Mouse (Mus musculus): ENCODE measurements around the gene Dip2c. TPM values are rescaled to one million over a fixed set of nuclear protein-coding genes. Genes with fewer than 3 reads are reported as not detected.

Gene Dip2c
- polyA plus RNA-seq, 1 experiment from 2014 or later: 4.9 TPM

DNA sequence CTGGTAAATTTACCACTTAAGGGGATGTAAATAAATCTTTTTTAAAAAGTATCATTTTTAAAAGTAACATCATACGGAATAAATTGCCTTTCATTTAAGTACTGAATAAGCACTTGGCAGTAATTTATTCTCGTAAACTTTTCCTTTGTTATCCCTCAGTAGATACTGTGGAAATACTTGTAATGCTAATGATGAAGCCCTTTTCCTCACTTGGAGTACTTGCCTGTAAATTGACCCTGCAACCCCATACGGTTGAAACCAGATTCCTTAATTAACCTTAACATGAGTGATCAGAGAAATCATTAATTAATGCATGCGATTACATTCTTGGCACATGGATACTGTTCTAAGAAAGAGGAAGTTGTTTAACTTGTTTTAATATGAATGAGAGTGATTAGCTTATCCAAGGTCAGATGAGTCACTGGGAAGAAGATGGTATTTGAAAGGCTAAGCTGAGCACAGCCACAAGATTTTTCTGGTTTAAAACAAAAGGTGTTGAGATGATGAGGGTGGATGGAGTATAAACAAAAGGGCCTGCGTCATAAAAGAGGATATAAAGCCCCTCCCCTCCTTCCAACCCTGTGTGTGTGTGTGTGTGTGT is 114.0 kb downstream of the Dip2c start:
- Histone ChIP-seq H3K36me3 (no peaks in the 10 kb centered on the region), H3K4me1 (no peaks in the 10 kb centered on the region), H3K4me3 (no peak overlapping the region), H3K9me3 (no peaks in the 10 kb centered on the region), H3K27me3 (no peaks in the 10 kb centered on the region), H3K9ac (no peak overlapping the region), H3K27ac (no peak overlapping the region), H3K4me2 (no peak overlapping the region)
- 48% methylated on average over 5 of the region's 5 CpGs for WGBS
- no peak for ATAC-seq (ENCODE audit: borderline replicate concordance, extremely low read depth, low FRiP score, low TSS enrichment)

- WGBS: 78% methylated on average over 3 of the region's 3 CpGs
- H3K4me2 ChIP-seq: no peak overlapping the region
- ATAC-seq (ENCODE audit: borderline replicate concordance, extremely low read depth, low FRiP score, low TSS enrichment): no peak
- H3K9ac ChIP-seq: no peak overlapping the region
- H3K27me3 ChIP-seq: no peaks in the 10 kb centered on the region
- no peaks in the 10 kb centered on the region for H3K36me3 ChIP-seq
- H3K4me1 ChIP-seq: no peaks in the 10 kb centered on the region
- H3K27ac ChIP-seq: no peak overlapping the region
- no peak overlapping the region for H3K4me3 ChIP-seq
- H3K9me3 ChIP-seq: no peaks in the 10 kb centered on the region
Measured at GRCm38 (mm10) chr13:9393470-9393869, 117.1 kb downstream of the Dip2c start.

DNA sequence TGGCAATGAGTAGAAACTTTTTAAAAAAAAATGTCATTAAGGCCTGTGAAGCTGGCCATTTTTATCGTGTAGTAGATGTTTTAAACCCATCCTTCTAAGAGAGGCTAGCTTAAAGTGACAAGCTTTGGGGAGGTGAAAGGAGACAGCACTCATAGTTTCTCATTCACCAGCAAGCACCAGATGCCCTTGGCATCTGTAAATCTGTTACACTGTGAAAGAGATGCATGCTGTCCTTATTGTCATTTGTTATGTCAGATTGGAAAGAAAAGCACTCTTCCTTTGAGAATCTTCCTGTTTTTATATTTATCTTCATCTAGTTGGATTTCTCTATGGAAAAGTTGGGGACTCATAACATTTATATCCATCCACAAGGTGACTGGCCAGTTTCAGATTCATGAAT is 119.0 kb downstream of the Dip2c start:
- Histone ChIP-seq H3K4me1 (no peaks in the 10 kb centered on the region), H3K27me3 (no peaks in the 10 kb centered on the region), H3K27ac (no peak overlapping the region), H3K4me2 (no peak overlapping the region), H3K9me3 (no peaks in the 10 kb centered on the region), H3K9ac (no peak overlapping the region), H3K4me3 (no peak overlapping the region), H3K36me3 (no peaks in the 10 kb centered on the region)
- no peak for ATAC-seq (ENCODE audit: borderline replicate concordance, extremely low read depth, low FRiP score, low TSS enrichment)
- 64% methylated on average over 1 of the region's 1 CpGs for WGBS

- Histone ChIP-seq H3K27me3 (no peaks in the 10 kb centered on the region), H3K9me3 (no peaks in the 10 kb centered on the region), H3K9ac (no peak overlapping the region), H3K27ac (no peak overlapping the region), H3K4me2 (no peak overlapping the region), H3K36me3 (no peaks in the 10 kb centered on the region), H3K4me3 (no peak overlapping the region), H3K4me1 (no peaks in the 10 kb centered on the region)
- no peak for ATAC-seq (ENCODE audit: borderline replicate concordance, extremely low read depth, low FRiP score, low TSS enrichment)
- 68% methylated on average over 1 of the region's 1 CpGs for WGBS
Measured at GRCm38 (mm10) chr13:9398846-9399245, 122.5 kb downstream of the Dip2c start.

DNA sequence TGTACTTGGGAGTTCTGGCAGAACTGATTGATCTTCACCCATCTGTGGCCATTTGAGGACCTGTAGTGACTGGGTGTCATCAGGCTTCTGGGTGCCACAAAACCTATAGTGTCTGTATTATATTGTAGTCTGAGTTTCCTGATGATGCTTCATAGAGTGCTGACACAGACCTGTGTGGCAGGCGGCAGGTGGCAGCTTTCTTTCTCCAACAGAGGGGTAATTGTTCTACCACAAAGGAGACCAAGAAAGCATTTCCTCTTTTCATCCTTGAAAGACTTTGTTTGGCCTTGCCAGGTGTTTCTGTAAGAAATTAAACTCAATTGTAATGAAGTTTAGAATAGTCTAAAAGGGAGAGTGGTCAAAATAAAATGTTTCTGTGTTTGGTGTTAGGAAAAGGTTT is 129.1 kb downstream of the Dip2c start:
- Histone ChIP-seq H3K9ac (no peak overlapping the region), H3K4me1 (no peaks in the 10 kb centered on the region), H3K27me3 (no peaks in the 10 kb centered on the region), H3K4me2 (no peak overlapping the region), H3K9me3 (no peaks in the 10 kb centered on the region), H3K36me3 (no peaks in the 10 kb centered on the region), H3K4me3 (no peak overlapping the region), H3K27ac (no peak overlapping the region)
- no peak for ATAC-seq (ENCODE audit: borderline replicate concordance, extremely low read depth, low FRiP score, low TSS enrichment)
- 53% methylated on average over 1 of the region's 1 CpGs for WGBS

DNA sequence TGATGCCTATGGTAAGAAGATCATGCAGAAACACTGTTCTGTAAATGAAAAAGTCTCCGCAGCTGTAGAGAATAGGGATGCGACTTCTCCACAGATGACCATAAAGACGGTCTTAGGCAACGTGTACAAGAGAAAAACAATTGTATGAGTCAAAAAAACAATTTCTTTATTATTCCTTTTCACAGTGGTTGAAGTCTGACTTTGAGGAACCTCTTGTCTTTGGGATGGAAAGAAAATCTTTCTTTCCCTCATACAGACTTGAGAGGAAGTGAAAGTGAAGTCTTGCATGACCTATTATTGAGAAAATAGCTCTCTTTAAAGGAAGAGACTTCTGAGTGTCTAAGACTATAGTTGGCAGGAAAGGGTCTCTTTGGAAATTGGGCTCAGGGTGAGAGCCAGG is 132.7 kb downstream of the Dip2c start:
- Histone ChIP-seq H3K9me3 (no peaks in the 10 kb centered on the region), H3K27ac (no peak overlapping the region), H3K4me2 (no peak overlapping the region), H3K4me3 (no peak overlapping the region), H3K4me1 (no peaks in the 10 kb centered on the region), H3K36me3 (no peaks in the 10 kb centered on the region), H3K27me3 (no peaks in the 10 kb centered on the region), H3K9ac (no peak overlapping the region)
- WGBS: 94% methylated on average over 4 of the region's 4 CpGs
- no peak for ATAC-seq (ENCODE audit: borderline replicate concordance, extremely low read depth, low FRiP score, low TSS enrichment)

DNA sequence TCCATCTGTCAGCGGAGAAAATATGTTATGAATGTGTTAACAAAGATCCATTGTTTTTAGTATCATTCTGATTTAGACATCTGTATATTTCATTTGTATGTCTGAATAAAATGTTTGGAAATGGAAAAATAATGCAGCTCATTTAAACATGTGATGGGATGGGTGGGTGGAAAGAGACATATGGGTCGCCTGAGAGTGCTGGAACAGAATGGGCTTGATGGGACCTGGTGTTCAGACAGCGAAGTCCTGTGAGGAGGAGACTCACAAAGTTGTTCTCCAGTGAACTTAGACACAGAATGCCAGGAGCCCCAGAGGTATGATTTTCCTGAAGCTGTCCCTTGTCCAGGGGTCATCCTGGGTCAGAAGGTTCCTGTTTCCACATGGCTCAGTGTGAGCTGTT is 142.1 kb downstream of the Dip2c start:
- Histone ChIP-seq H3K4me2 (no peak overlapping the region), H3K27me3 (no peaks in the 10 kb centered on the region), H3K9me3 (no peaks in the 10 kb centered on the region), H3K27ac (no peak overlapping the region), H3K36me3 (no peaks in the 10 kb centered on the region), H3K9ac (no peak overlapping the region), H3K4me1 (0 out of 2 replicates have a peak, but pooled peaks cover 9% of the 10 kb centered on the region), H3K4me3 (no peak overlapping the region)
- WGBS: 93% methylated on average over 3 of the region's 3 CpGs
- no peak for ATAC-seq (ENCODE audit: borderline replicate concordance, extremely low read depth, low FRiP score, low TSS enrichment)

DNA sequence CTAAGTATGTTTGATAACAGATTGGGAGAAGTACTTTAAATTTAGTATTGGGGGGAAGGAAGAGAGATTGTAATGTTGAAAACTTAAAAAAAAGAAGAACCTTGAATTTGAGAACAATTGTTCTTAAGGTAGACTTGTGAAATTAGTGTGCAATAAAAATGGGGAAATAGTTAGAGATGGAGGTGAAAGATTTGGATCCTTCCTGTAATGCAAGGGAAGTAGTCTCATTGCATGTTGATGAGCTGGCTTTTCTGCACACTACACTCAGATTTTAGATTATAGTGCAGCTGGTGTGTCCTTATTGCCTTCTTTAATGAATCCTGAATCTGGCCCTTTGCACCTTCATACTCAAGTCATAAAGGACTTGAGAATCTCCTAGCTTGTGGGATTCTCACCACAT is 142.9 kb downstream of the Dip2c start:
- no peaks in the 10 kb centered on the region for H3K36me3 ChIP-seq
- 0 out of 2 replicates have a peak, but pooled peaks cover 10% of the 10 kb centered on the region for H3K4me1 ChIP-seq
- H3K9ac ChIP-seq: no peak overlapping the region
- H3K4me2 ChIP-seq: no peak overlapping the region
- no peaks in the 10 kb centered on the region for H3K9me3 ChIP-seq
- H3K4me3 ChIP-seq: no peak overlapping the region
- ATAC-seq (ENCODE audit: borderline replicate concordance, extremely low read depth, low FRiP score, low TSS enrichment): no peak
- no peak overlapping the region for H3K27ac ChIP-seq
- H3K27me3 ChIP-seq: no peaks in the 10 kb centered on the region

GRCm38 (mm10) chr13:9421949-9422348 is 145.6 kb downstream of the Dip2c start:
- Histone ChIP-seq H3K9me3 (no peaks in the 10 kb centered on the region), H3K4me2 (no peak overlapping the region), H3K36me3 (no peaks in the 10 kb centered on the region), H3K27me3 (no peaks in the 10 kb centered on the region), H3K4me3 (no peak overlapping the region), H3K27ac (no peak overlapping the region), H3K4me1 (0 out of 2 replicates have a peak, but pooled peaks cover 10% of the 10 kb centered on the region), H3K9ac (no peak overlapping the region)
- no peak for ATAC-seq (ENCODE audit: borderline replicate concordance, extremely low read depth, low FRiP score, low TSS enrichment)
- 87% methylated on average over 4 of the region's 4 CpGs for WGBS

DNA sequence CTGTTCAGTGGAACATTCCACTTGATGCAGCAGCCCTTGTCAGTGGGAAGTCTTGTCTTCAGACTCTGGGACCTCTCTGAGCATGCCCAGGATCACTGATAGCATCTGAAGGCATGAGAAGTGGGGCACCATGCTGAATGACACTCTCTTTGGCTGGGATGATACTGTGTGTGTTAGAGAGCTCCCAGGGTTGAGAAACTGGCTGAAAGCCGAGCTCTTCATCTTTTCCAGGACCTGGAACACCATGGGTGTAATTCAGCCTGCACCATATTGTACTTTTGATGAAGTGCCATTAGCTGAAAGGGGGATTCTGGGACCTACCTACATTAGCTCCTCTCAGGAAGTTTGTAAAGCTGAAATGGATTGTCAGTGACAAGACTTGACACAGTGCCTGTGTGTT is 146.5 kb downstream of the Dip2c start:
- WGBS: 42% methylated on average over 1 of the region's 1 CpGs
- Histone ChIP-seq H3K4me2 (no peak overlapping the region), H3K4me3 (no peak overlapping the region), H3K27me3 (no peaks in the 10 kb centered on the region), H3K27ac (no peak overlapping the region), H3K36me3 (no peaks in the 10 kb centered on the region), H3K4me1 (peaks cover 14% of the 10 kb centered on the region; the same call in 1 of the 2 replicates), H3K9me3 (no peaks in the 10 kb centered on the region), H3K9ac (no peak overlapping the region)
- 0 out of 2 replicates have a peak, but pooled peaks have one; percentile 46 for ATAC-seq (ENCODE audit: borderline replicate concordance, extremely low read depth, low FRiP score, low TSS enrichment)

DNA sequence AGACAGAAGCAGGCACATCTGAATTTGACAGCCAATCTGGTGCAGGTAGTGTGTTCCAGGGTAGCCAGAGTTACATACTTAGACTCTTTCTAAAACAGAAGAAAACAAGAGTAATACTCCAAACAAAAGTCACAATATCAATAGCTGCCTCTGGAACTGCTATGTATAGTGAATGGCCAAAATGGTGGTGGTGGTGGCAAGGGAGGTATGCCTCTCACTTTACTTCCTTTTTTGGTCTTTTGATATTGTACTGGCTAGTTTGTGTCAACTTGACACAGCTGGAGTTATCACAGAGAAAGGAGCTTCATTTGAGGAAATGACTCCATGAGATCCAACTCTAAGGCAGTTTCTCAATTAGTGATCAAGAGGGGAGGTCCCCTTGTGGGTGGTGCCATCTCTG is 148.1 kb downstream of the Dip2c start:
- peaks cover 14% of the 10 kb centered on the region; the same call in 1 of the 2 replicates for H3K4me1 ChIP-seq
- ATAC-seq (ENCODE audit: borderline replicate concordance, extremely low read depth, low FRiP score, low TSS enrichment): no peak
- H3K9ac ChIP-seq: no peak overlapping the region
- H3K36me3 ChIP-seq: no peaks in the 10 kb centered on the region
- no peaks in the 10 kb centered on the region for H3K27me3 ChIP-seq
- no peak overlapping the region for H3K4me2 ChIP-seq
- no peak overlapping the region for H3K4me3 ChIP-seq
- H3K27ac ChIP-seq: no peak overlapping the region
- no peaks in the 10 kb centered on the region for H3K9me3 ChIP-seq

DNA sequence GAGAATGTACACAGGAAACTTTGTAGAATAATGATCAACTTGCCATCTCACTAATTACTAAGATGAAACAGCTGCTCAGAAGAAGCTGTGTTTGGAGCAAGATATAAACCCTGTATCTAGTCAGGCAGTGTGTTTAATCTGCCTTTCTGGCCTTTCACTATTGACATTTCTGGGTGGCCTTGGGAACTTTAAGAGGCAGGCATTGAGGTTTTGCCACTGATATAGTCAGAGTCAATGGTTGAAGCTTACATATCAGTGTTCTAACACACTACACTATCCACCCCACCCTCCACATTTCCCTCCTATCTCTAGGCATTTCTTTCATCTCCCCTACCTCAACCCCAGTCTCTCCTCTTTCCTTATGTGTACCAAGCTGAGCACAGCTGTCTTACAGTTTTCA is 149.9 kb downstream of the Dip2c start:
- Histone ChIP-seq H3K4me3 (no peak overlapping the region), H3K4me2 (no peak overlapping the region), H3K4me1 (peaks cover 14% of the 10 kb centered on the region; the same call in 1 of the 2 replicates), H3K9ac (no peak overlapping the region), H3K27ac (no peak overlapping the region), H3K9me3 (no peaks in the 10 kb centered on the region), H3K36me3 (no peaks in the 10 kb centered on the region), H3K27me3 (no peaks in the 10 kb centered on the region)
- no peak for ATAC-seq (ENCODE audit: borderline replicate concordance, extremely low read depth, low FRiP score, low TSS enrichment)

DNA sequence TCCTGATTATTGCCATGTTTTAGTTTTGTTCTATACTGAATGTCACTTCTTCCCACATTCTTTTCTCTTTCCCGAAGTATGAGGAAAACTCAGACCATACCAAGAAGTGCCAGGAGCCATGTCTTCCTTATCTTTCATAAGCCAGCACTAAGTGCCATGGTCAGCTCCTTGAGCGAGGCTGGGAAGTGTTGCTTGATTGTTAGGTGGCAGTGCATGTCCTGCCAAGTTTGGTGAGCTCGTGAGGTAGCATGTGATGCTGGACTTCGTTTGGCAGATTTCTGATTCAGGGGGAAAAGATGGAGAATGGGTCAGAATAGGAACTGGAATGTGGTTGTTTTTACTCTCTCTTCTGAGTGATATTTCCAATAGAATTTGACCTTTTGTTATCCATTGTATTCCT is 150.5 kb downstream of the Dip2c start:
- 28% methylated on average over 4 of the region's 4 CpGs for WGBS
- Histone ChIP-seq H3K36me3 (no peaks in the 10 kb centered on the region), H3K27me3 (no peaks in the 10 kb centered on the region), H3K4me1 (peaks cover 14% of the 10 kb centered on the region; the same call in 1 of the 2 replicates), H3K9ac (no peak overlapping the region), H3K4me2 (no peak overlapping the region), H3K9me3 (no peaks in the 10 kb centered on the region), H3K27ac (no peak overlapping the region), H3K4me3 (no peak overlapping the region)
- ATAC-seq (ENCODE audit: borderline replicate concordance, extremely low read depth, low FRiP score, low TSS enrichment): no peak
